Mouse (Mus musculus) fat pad, adult 2 months (tissue): Measurements from ENCODE around the gene Chrna1.

ENCODE experiments used
- DNase-seq: peaks from one replicate; pipeline ENCODE4 v3.0.0-alpha.2; 2011; ENCODE audit warnings: low read depth, low spot score; ENCODE audit errors: extremely low read depth

The Chrna1 gene

DNA sequence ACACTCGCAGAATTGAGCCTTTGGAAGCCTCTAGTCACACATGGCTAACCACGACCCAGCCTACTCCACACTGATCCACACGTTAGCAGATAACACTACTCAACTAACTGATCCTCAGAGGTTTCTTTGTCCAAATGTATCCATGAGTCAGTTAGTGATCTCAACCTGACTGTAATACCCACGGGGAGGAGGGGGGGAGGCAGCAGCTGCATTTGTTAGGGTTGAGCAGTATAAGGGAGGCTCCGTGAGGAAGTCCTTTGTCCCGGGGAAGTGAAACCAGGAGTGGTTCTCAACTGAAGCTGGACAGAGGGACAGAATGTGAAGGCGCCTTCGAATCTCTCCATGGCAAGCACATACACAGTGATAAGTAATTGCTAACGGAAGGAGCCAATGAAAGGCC lies 53.4 kb downstream of the Chrna1 start:
- no peak for DNase-seq

DNA sequence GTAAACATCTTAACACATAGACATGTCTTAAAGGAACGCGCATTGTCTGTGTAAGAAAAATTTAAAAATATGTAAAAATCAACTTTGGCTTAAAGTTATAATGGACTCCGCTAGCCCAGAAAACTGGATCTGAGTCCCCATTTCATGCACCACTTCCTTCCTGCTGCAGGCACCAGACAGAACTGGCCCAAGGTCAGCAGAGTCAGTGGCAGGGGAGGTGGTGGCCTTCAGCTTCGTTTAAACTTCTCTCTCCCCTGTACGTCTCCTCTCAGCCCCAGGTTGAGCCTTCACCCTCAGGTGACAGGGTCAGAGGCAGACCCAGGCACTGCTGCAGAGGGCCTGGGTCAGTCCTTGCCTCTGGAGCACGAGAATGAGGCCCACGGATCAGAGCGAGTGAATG lies 57.2 kb downstream of the Chrna1 start:
- DNase-seq, result no peak

DNA sequence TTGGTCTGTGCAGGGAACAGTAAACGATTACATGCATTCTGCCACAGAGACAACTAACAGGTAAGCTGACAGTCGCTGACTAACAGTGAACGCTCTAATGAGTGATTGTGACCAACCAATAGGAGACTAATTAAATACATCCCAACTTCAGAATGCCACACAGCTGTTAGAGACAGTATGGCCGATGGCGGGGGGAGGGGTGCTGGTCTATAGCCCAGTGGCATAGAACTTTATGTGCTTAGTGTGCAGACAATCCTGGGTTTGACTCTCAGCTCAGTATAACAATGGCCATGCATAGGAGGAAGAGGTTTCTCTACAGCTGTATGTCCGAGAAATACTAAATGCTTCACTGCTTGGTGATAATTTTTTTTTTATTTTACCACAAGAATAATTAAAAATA lies 57.8 kb downstream of the Chrna1 start:
- DNase-seq, result no peak

DNA sequence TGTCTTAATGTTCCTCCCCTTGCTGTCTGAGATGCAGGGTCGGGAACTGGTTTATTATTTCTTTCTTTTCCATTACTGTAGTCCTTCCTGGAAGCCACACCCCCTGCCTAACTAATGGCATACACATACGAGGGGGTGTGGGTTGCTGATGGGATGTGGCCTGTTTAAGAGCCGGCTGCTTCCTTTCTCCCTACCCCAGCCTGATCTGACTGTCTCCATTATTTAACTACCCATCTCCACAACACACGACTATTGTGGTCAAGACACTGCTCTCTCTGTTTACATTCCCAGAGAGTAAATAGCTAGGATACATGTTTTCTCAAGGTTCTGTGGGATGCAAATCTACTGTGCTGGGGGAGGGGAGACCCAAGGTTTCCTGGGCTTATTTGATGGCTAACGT lies 58.4 kb downstream of the Chrna1 start:
- DNase-seq, result no peak

DNA sequence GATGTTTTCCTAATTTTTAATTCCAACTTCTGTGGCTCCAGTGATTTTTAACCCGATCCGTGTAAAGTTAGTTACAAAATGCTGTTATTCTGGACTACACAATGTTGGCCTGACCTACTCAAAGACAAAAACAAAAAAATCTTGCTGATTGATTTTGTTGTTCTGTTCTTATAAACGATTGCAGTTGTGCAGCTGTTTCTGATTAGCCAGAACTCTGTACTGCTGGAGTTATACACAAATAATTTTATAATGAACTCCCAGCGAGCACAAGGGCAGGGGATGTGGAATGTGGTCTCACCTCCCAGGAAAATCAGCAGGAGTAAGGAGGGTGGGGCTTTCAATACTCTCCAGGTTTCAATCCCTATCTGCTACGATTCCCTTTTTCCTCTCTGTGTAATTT lies 61.2 kb downstream of the Chrna1 start:
- no peak for DNase-seq

DNA sequence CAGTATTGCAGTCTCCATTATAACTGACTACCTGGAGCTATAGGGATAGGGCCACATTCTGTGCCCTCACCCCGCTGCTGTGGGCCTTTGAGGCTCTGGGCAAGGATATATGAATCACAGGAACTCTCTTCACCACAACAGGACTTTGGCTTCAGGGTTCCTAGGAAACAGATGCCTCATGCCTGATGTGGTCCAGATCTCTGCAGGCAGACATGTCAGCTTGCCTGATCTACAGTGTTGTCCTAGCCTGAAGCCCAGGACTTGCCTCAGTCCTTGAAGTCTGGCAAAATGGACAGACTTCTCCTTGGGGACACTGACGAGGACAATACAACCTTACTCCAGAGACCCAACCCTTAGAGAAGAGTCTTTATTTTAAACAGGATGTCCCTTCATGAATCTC lies 61.8 kb downstream of the Chrna1 start:
- no peak for DNase-seq

DNA sequence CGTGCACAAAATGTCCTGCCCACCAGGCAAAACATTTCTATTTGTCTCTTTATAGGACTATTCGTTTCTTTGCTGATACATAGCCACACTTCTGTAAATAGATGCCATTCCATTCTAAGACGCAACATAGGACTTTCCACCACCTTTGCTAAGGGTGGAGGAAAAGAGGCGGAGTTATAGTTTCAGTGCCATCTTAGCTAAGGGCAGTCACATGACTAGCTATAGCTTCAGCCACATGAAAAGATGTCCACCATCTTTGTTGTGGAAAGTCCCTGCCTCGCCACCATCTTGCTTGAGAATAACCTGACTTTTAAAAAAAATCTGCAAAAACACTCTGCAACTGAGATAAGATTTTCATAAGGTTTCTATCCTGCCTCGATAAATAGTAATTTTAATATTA lies 66.0 kb downstream of the Chrna1 start:
- DNase-seq, result no peak
